Mouse (Mus musculus) hindbrain, embryonic 16.5 days (tissue): Measurements from ENCODE around the gene Gm21863. TPM values are rescaled to one million over a fixed set of nuclear protein-coding genes. Genes with fewer than 3 reads are reported as not detected.
"Not testable (repeated sequence)": the region's sequence is repeated elsewhere in the genome, so short reads cannot be mapped to it uniquely, and the experiment has no call there.

Experiments
- ATAC-seq: fragments of 200-750 bp; cut with Nextera tagmentation; 2 replicates; pipeline ENCODE4 v1.8.0; 2017; ENCODE audit warnings: moderate TSS enrichment, moderate library complexity
- H3K27ac ChIP-seq: fragments of 300-500 bp; sonication (generic); 2 replicates; pipeline ENCODE4 v1.5.1; 2014; ENCODE audit warnings: low read depth, mild to moderate bottlenecking, control low read depth, low read length, moderate library complexity
- H3K27me3 ChIP-seq: fragments of 300-500 bp; sonication (generic); replicated peaks from 2 replicates; pipeline ENCODE4 v1.6.1; 2014; ENCODE audit warnings: low read length; ENCODE audit not compliant: control insufficient read depth, insufficient read depth
- H3K36me3 ChIP-seq: fragments of 300-500 bp; sonication (generic); 2 replicates; pipeline ENCODE4 v1.6.1; 2014; ENCODE audit warnings: mild to moderate bottlenecking, low read length, moderate library complexity, mixed read lengths; ENCODE audit not compliant: control insufficient read depth, insufficient read depth
- H3K4me1 ChIP-seq: fragments of 300-500 bp; sonication (generic); 2 replicates; pipeline ENCODE4 v1.6.1; 2014; ENCODE audit warnings: low read depth, low read length; ENCODE audit not compliant: control insufficient read depth, insufficient read depth
- H3K4me2 ChIP-seq: fragments of 300-500 bp; sonication (generic); 2 replicates; pipeline ENCODE4 v1.6.1; 2014; ENCODE audit warnings: mild to moderate bottlenecking, low read length, control low read depth, moderate library complexity
- H3K4me3 ChIP-seq: fragments of 300-500 bp; sonication (generic); 2 replicates; pipeline ENCODE4 v1.5.1; 2014; ENCODE audit warnings: mild to moderate bottlenecking, low read length, control low read depth, moderate library complexity
- H3K9ac ChIP-seq: fragments of 300-500 bp; sonication (generic); 2 replicates; pipeline ENCODE4 v1.6.1; 2014; ENCODE audit warnings: low read depth, mild to moderate bottlenecking, control low read depth, low read length, moderate library complexity
- H3K9me3 ChIP-seq: fragments of 300-500 bp; sonication (generic); 2 replicates; pipeline ENCODE4 v1.6.1; 2014; ENCODE audit warnings: mild to moderate bottlenecking, low read length, moderate library complexity; ENCODE audit not compliant: control insufficient read depth
- WGBS: fragments of 180-500 bp; shearing (Covaris S2); extraction: QIAGEN DNeasy Blood & Tissue Kit; methylation state at CpG from one replicate; pipeline ENCODE4 v1.1.7; 2014; 5-methylcytosine and 5-hydroxymethylcytosine counted together
- polyA plus RNA-seq: library from polyadenylated mRNA; unstranded; fragments of >200 nt; fragmentation: Nextera tagmentation; extraction: Ambion mirVana; gene quantifications from 2 replicates; pipeline ENCODE4 v1.2.1, GENCODE M21; 2015

Gene Gm21863
- polyA plus RNA-seq: not detected in 2 replicates

GRCm38 (mm10) chr12:19953869-19954555, at the start of gene Gm21863:
Gene Gm21863 (plus strand): TSS chr12:19954505.
- not testable (repeated sequence) for H3K4me3 ChIP-seq, H3K27me3 ChIP-seq, H3K36me3 ChIP-seq, H3K9ac ChIP-seq, H3K4me1 ChIP-seq, H3K27ac ChIP-seq, H3K9me3 ChIP-seq, H3K4me2 ChIP-seq
- 22% methylated on average over 54 of the region's 75 CpGs for WGBS
- ATAC-seq: peak; percentile 78

- H3K9me3 ChIP-seq: peaks cover 19% of the 10 kb centered on the region
- 44% methylated on average over 4 of the region's 4 CpGs for WGBS
- not testable (repeated sequence) for H3K27me3 ChIP-seq, H3K36me3 ChIP-seq, H3K4me1 ChIP-seq, H3K4me2 ChIP-seq, H3K4me3 ChIP-seq, H3K27ac ChIP-seq, ATAC-seq, H3K9ac ChIP-seq
These were observed 26.3 kb upstream of the Gm21863 start for GRCm38 (mm10) chr12:19928049-19928448.
